Mouse (Mus musculus) bone marrow macrophage, adult 2 months (primary cell): ENCODE data around the gene Ly6g6f.

Source experiments
- CTCF ChIP-seq: IDR thresholded peaks from 2 replicates; pipeline ENCODE4 v1.5.1; 2012; ENCODE audit warnings: low read depth, mild to moderate bottlenecking, low read length, moderate library complexity
- POLR2A ChIP-seq: IDR thresholded peaks from 2 replicates; pipeline ENCODE4 v1.6.1; 2012; ENCODE audit warnings: mild to moderate bottlenecking, low read depth, low read length, borderline replicate concordance

GRCm38 (mm10) chr17:35057090-35057489 is 28.3 kb downstream of the Ly6g6f start:
- TF ChIP-seq CTCF: no peak
- TF ChIP-seq POLR2A: no peak
